Mouse (Mus musculus) embryonic facial prominence, embryonic 13.5 days (tissue): ENCODE data around the gene Zfp563. TPM values are rescaled to one million over a fixed set of nuclear protein-coding genes. Genes with fewer than 3 reads are reported as not detected.

Experiments
- polyA plus RNA-seq: library from polyadenylated mRNA; unstranded; fragments of >200 nt; fragmentation: Nextera tagmentation; extraction: Ambion mirVana; gene quantifications from 2 replicates; pipeline ENCODE4 v1.2.1, GENCODE M21; 2015

The Zfp563 gene
- polyA plus RNA-seq, 1 experiment from 2014 or later, result 9.8 TPM

Other genes starting within 250 kb of the Zfp563 start
- 8.7 and 10.0 TPM in 2 replicates for gene Zfp870, start 197.7 kb upstream of the Zfp563 start, polyA plus RNA-seq
- 1.3 TPM in 1 of 2 replicates, not detected in the other for gene Cyp4f14, start 172.0 kb upstream of the Zfp563 start, polyA plus RNA-seq
- 10.9 and 11.0 TPM in 2 replicates for gene Cyp4f13, start 141.9 kb upstream of the Zfp563 start, polyA plus RNA-seq
- 13.7 and 13.8 TPM in 2 replicates for gene Zfp472, start 123.5 kb upstream of the Zfp563 start, polyA plus RNA-seq
- 16.3 and 17.4 TPM in 2 replicates for gene Zfp952, start 96.2 kb upstream of the Zfp563 start, polyA plus RNA-seq
- 22.0 and 22.4 TPM in 2 replicates for gene Zfp763, start 55.9 kb upstream of the Zfp563 start, polyA plus RNA-seq
- gene 4921501E09Rik, start 21.3 kb upstream of the Zfp563 start, polyA plus RNA-seq, result not detected in 2 replicates
- 0.07 TPM in 1 of 2 replicates, not detected in the other for gene Morc2b, start 50.4 kb downstream of the Zfp563 start, polyA plus RNA-seq
- 0.06 TPM in 1 of 2 replicates, not detected in the other for gene Olfr55, start 79.1 kb downstream of the Zfp563 start, polyA plus RNA-seq
- gene Olfr239, start 102.0 kb downstream of the Zfp563 start, polyA plus RNA-seq, result not detected in 2 replicates
- gene Olfr1564, start 132.4 kb downstream of the Zfp563 start, polyA plus RNA-seq, result not detected in 2 replicates
- gene Zfp955a, start 165.8 kb downstream of the Zfp563 start, polyA plus RNA-seq, result 19.0 and 21.2 TPM in 2 replicates
- 0.04 TPM in 1 of 2 replicates, not detected in the other for gene Olfr63, start 175.4 kb downstream of the Zfp563 start, polyA plus RNA-seq
- 15.6 and 17.6 TPM in 2 replicates for gene Zfp955b, start 200.2 kb downstream of the Zfp563 start, polyA plus RNA-seq